Mouse (Mus musculus): Measurements from ENCODE around the gene Atxn7l2.

The Atxn7l2 gene

GRCm38 (mm10) chr3:108164091-108164490, 46.6 kb downstream of the Atxn7l2 start:
- H3K36me3 ChIP-seq (ENCODE audit: insufficient read depth, low read length) = no peaks in the 10 kb centered on the region
- H3K27me3 ChIP-seq (ENCODE audit: insufficient read depth, low read length) = peaks cover 30% of the 10 kb centered on the region
- H3K9me3 ChIP-seq (ENCODE audit: low read length) = no peaks in the 10 kb centered on the region
- H3K4me1 ChIP-seq (replicated peaks; ENCODE audit: low read depth, low read length) = peaks cover 13% of the 10 kb centered on the region
- TF ChIP-seq NANOG (IDR thresholded peaks at IDR 0.05; ENCODE audit: borderline replicate concordance, low read length) (no peak), POU5F1 (IDR thresholded peaks at IDR 0.05; ENCODE audit: borderline replicate concordance, low read length) (no peak), CTCF (conservative IDR thresholded peaks at IDR 0.05; ENCODE audit: low read length) (no peak)
- H3K4me3 ChIP-seq (replicated peaks; ENCODE audit: low read length) = no peak overlapping the region

GRCm38 (mm10) chr3:108158383-108159037, 52.2 kb downstream of the Atxn7l2 start:
- H3K27me3 ChIP-seq (ENCODE audit: insufficient read depth, low read length) = peaks cover 5% of the 10 kb centered on the region; the same call in 1 of the 2 replicates
- TF ChIP-seq NANOG (IDR thresholded peaks at IDR 0.05; ENCODE audit: borderline replicate concordance, low read length) = no peak
- TF ChIP-seq POU5F1 (IDR thresholded peaks at IDR 0.05; ENCODE audit: borderline replicate concordance, low read length) = no peak
- TF ChIP-seq CTCF (conservative IDR thresholded peaks at IDR 0.05; ENCODE audit: low read length) = no peak
- no peak overlapping the region for H3K4me3 ChIP-seq (replicated peaks; ENCODE audit: low read length)
- H3K4me1 ChIP-seq (replicated peaks; ENCODE audit: low read depth, low read length) = peaks cover 5% of the 10 kb centered on the region; the same call in 1 of the 2 replicates
- no peaks in the 10 kb centered on the region for H3K9me3 ChIP-seq (ENCODE audit: low read length)
- H3K36me3 ChIP-seq (ENCODE audit: insufficient read depth, low read length) = no peaks in the 10 kb centered on the region

- H3K4me3 ChIP-seq (replicated peaks; ENCODE audit: low read length) = no peak within 1 kb of the TSS
- H3K9me3 ChIP-seq (ENCODE audit: low read length) = no peaks in the 10 kb centered on the region
- no peaks in the 10 kb centered on the region for H3K36me3 ChIP-seq (ENCODE audit: insufficient read depth, low read length)
- TF ChIP-seq CTCF (conservative IDR thresholded peaks at IDR 0.05; ENCODE audit: low read length) (no peak), NANOG (IDR thresholded peaks at IDR 0.05; ENCODE audit: borderline replicate concordance, low read length) (no peak), POU5F1 (IDR thresholded peaks at IDR 0.05; ENCODE audit: borderline replicate concordance, low read length) (no peak)
- peaks cover 23% of the 10 kb centered on the region for H3K4me1 ChIP-seq (replicated peaks; ENCODE audit: low read depth, low read length)
- H3K27me3 ChIP-seq (ENCODE audit: insufficient read depth, low read length) = 0 out of 2 replicates have a peak, but pooled peaks cover 6% of the 10 kb centered on the region
Observed at GRCm38 (mm10) chr3:108154656-108155055, 56.1 kb downstream of the Atxn7l2 start, which contains the start of gene Gpr61. Gpr61 (minus strand) TSS chr3:108154882.

- Histone ChIP-seq H3K36me3 (ENCODE audit: insufficient read depth, low read length) (no peaks in the 10 kb centered on the region), H3K4me1 (replicated peaks; ENCODE audit: low read depth, low read length) (peaks cover 23% of the 10 kb centered on the region), H3K27me3 (ENCODE audit: insufficient read depth, low read length) (0 out of 2 replicates have a peak, but pooled peaks cover 8% of the 10 kb centered on the region), H3K9me3 (ENCODE audit: low read length) (no peaks in the 10 kb centered on the region), H3K4me3 (replicated peaks; ENCODE audit: low read length) (no peak overlapping the region)
- no peak for TF ChIP-seq CTCF (conservative IDR thresholded peaks at IDR 0.05; ENCODE audit: low read length)
- no peak for TF ChIP-seq NANOG (IDR thresholded peaks at IDR 0.05; ENCODE audit: borderline replicate concordance, low read length)
- TF ChIP-seq POU5F1 (IDR thresholded peaks at IDR 0.05; ENCODE audit: borderline replicate concordance, low read length) = no peak
Observed at GRCm38 (mm10) chr3:108152290-108152689, 58.4 kb downstream of the Atxn7l2 start.

Data from E14TG2a.4 (cell line).